Mouse (Mus musculus): Measurements from ENCODE around the gene Ddx28. TPM values are rescaled to one million over a fixed set of nuclear protein-coding genes. Genes with fewer than 3 reads are reported as not detected.

Ddx28 gene
- polyA plus RNA-seq, 1 experiment from 2014 or later, result 18.7 TPM

Other genes with a start within 250 kb of the Ddx28 start
- gene Ranbp10, start 184.5 kb downstream of the Ddx28 start, polyA plus RNA-seq (2016; fragmentation: Nextera tagmentation; extraction: Ambion mirVana), result 8.6 and 10.4 TPM in 2 replicates
- gene Tsnaxip1, start 184.2 kb downstream of the Ddx28 start, polyA plus RNA-seq (2016; fragmentation: Nextera tagmentation; extraction: Ambion mirVana), result 0.06 TPM in 2 replicates
- gene Cenpt, start 158.6 kb downstream of the Ddx28 start, polyA plus RNA-seq (2016; fragmentation: Nextera tagmentation; extraction: Ambion mirVana), result 46.5 and 55.2 TPM in 2 replicates
- 61.6 and 74.0 TPM in 2 replicates for gene Thap11, start 156.8 kb downstream of the Ddx28 start, polyA plus RNA-seq (2016; fragmentation: Nextera tagmentation; extraction: Ambion mirVana)
- 274 and 314 TPM in 2 replicates for gene Nutf2, start 151.3 kb downstream of the Ddx28 start, polyA plus RNA-seq (2016; fragmentation: Nextera tagmentation; extraction: Ambion mirVana)
- gene Edc4, start 131.0 kb downstream of the Ddx28 start, polyA plus RNA-seq (2016; fragmentation: Nextera tagmentation; extraction: Ambion mirVana), result 50.2 and 52.6 TPM in 2 replicates
- gene Nrn1l, start 118.3 kb downstream of the Ddx28 start, polyA plus RNA-seq (2016; fragmentation: Nextera tagmentation; extraction: Ambion mirVana), result 0.43 and 0.46 TPM in 2 replicates
- gene Pskh1, start 111.4 kb downstream of the Ddx28 start, polyA plus RNA-seq (2016; fragmentation: Nextera tagmentation; extraction: Ambion mirVana), result 30.3 and 30.4 TPM in 2 replicates
- 1.9 and 2.6 TPM in 2 replicates for gene Ctrl, start 78.0 kb downstream of the Ddx28 start, polyA plus RNA-seq (2016; fragmentation: Nextera tagmentation; extraction: Ambion mirVana)
- gene Psmb10, start 73.4 kb downstream of the Ddx28 start, polyA plus RNA-seq (2016; fragmentation: Nextera tagmentation; extraction: Ambion mirVana), result 70.7 and 75.4 TPM in 2 replicates
- 1.7 and 7.9 TPM in 2 replicates for gene Lcat, start 68.5 kb downstream of the Ddx28 start, polyA plus RNA-seq (2016; fragmentation: Nextera tagmentation; extraction: Ambion mirVana)
- 45.1 and 56.1 TPM in 2 replicates for gene Slc12a4, start 45.8 kb downstream of the Ddx28 start, polyA plus RNA-seq (2016; fragmentation: Nextera tagmentation; extraction: Ambion mirVana)
- not detected in 2 replicates for gene Dpep3, start 32.5 kb downstream of the Ddx28 start, polyA plus RNA-seq (2016; fragmentation: Nextera tagmentation; extraction: Ambion mirVana)
- 19.7 and 19.8 TPM in 2 replicates for gene Dus2, start 20.5 kb downstream of the Ddx28 start, polyA plus RNA-seq (2016; fragmentation: Nextera tagmentation; extraction: Ambion mirVana)
- gene Dpep2nb, start 5.9 kb downstream of the Ddx28 start, polyA plus RNA-seq (2016; fragmentation: Nextera tagmentation; extraction: Ambion mirVana), result 0.31 TPM in 1 of 2 replicates, not detected in the other
- gene Nfatc3, start 47.0 kb upstream of the Ddx28 start, polyA plus RNA-seq (2016; fragmentation: Nextera tagmentation; extraction: Ambion mirVana), result 4.9 and 6.5 TPM in 2 replicates
- gene Esrp2, start 125.1 kb upstream of the Ddx28 start, polyA plus RNA-seq (2016; fragmentation: Nextera tagmentation; extraction: Ambion mirVana), result 2.4 and 5.4 TPM in 2 replicates
- gene Pla2g15, start 138.5 kb upstream of the Ddx28 start, polyA plus RNA-seq (2016; fragmentation: Nextera tagmentation; extraction: Ambion mirVana), result 10.6 and 13.6 TPM in 2 replicates
- gene Slc7a6, start 157.0 kb upstream of the Ddx28 start, polyA plus RNA-seq (2016; fragmentation: Nextera tagmentation; extraction: Ambion mirVana), result 47.3 and 67.8 TPM in 2 replicates
- gene Slc7a6os, start 199.1 kb upstream of the Ddx28 start, polyA plus RNA-seq (2016; fragmentation: Nextera tagmentation; extraction: Ambion mirVana), result 24.1 and 38.1 TPM in 2 replicates
- gene Prmt7, start 199.1 kb upstream of the Ddx28 start, polyA plus RNA-seq (2016; fragmentation: Nextera tagmentation; extraction: Ambion mirVana), result 59.7 and 63.9 TPM in 2 replicates

Measured in heart, embryonic 10.5 days (tissue).